In genomic region chr8:22059153-22059738, GRCm38 (mm10) we compare ENCODE assay signal across 8 mouse cellular contexts. TPM values are rescaled to one million over a fixed set of nuclear protein-coding genes. Genes with fewer than 3 reads are reported as not detected.
DNase-seq lines count a peak whose midpoint lies in the region; ATAC-seq lines count a peak whose summit lies in the region.

No protein-coding gene starts in this region.

- intact Hi-C loops in heart, postnatal 10 days (cut with DNase I): no loop called here

- peaks cover 16% of the 10 kb centered on the region for H3K27me3 ChIP-seq in heart, embryonic 12.5 days (replicated peaks)
- no peaks in the 10 kb centered on the region for H3K27me3 ChIP-seq in hindbrain, embryonic 11.5 days (ENCODE audit: control insufficient read depth, insufficient read depth, low read length)
- H3K27me3 ChIP-seq in midbrain, embryonic 12.5 days: peaks cover 14% of the 10 kb centered on the region

- ATAC-seq in heart, embryonic 12.5 days (ENCODE audit: insufficient number of reproducible peaks, low FRiP score): no peak
- no peak for ATAC-seq in hindbrain, embryonic 11.5 days (ENCODE audit: low FRiP score)
- ATAC-seq in midbrain, embryonic 12.5 days (ENCODE audit: low FRiP score, low read depth): no peak
- no peak for ATAC-seq in frontal cortex, adult (ENCODE audit: low TSS enrichment)

- peaks cover 15% of the 10 kb centered on the region for H3K36me3 ChIP-seq in heart, embryonic 12.5 days
- H3K36me3 ChIP-seq in hindbrain, embryonic 11.5 days (ENCODE audit: control insufficient read depth, insufficient read depth, low read length): no peaks in the 10 kb centered on the region
- H3K36me3 ChIP-seq in midbrain, embryonic 12.5 days: peaks cover 6% of the 10 kb centered on the region

- peak overlapping the region; percentile 84 for H3K4me2 ChIP-seq in heart, embryonic 12.5 days
- H3K4me2 ChIP-seq in hindbrain, embryonic 11.5 days (replicated peaks; ENCODE audit: low read depth, low read length): peak overlapping the region; percentile 81
- peak overlapping the region; percentile 89 for H3K4me2 ChIP-seq in midbrain, embryonic 12.5 days (replicated peaks)

- DNase-seq in heart, postnatal 10 days: no peak
- peak; percentile 34 for DNase-seq in MEL-GATA-1-ER (ENCODE audit: extremely low read depth, low read depth)
- no peak for DNase-seq in hindbrain, embryonic 11.5 days (ENCODE audit: low spot score)
- no peak for DNase-seq in adrenal gland, postnatal 14 days
- no peak for DNase-seq in right cerebral cortex, adult 18-20 months

- peaks cover 8% of the 10 kb centered on the region for H3K4me1 ChIP-seq in heart, embryonic 12.5 days (replicated peaks)
- no peaks in the 10 kb centered on the region for H3K4me1 ChIP-seq in hindbrain, embryonic 11.5 days (replicated peaks; ENCODE audit: control insufficient read depth, insufficient read depth, low read length)
- H3K4me1 ChIP-seq in midbrain, embryonic 12.5 days: peaks cover 5% of the 10 kb centered on the region

- H3K9me3 ChIP-seq in heart, embryonic 12.5 days (replicated peaks): no peaks in the 10 kb centered on the region
- no peaks in the 10 kb centered on the region for H3K9me3 ChIP-seq in hindbrain, embryonic 11.5 days (ENCODE audit: control insufficient read depth, low read length)
- H3K9me3 ChIP-seq in midbrain, embryonic 12.5 days: no peaks in the 10 kb centered on the region

- H3K4me3 ChIP-seq in heart, embryonic 12.5 days: peak overlapping the region; percentile 76
- H3K4me3 ChIP-seq in hindbrain, embryonic 11.5 days (ENCODE audit: low read depth, low read length): peak overlapping the region; percentile 69
- peak overlapping the region; percentile 70 for H3K4me3 ChIP-seq in midbrain, embryonic 12.5 days

- 47% methylated on average over 11 of the region's 11 CpGs for WGBS in heart, embryonic 12.5 days
- 38% methylated on average over 11 of the region's 11 CpGs for WGBS in hindbrain, embryonic 11.5 days
- WGBS in midbrain, embryonic 12.5 days: 36% methylated on average over 11 of the region's 11 CpGs

- peak overlapping the region; percentile 75 for H3K9ac ChIP-seq in heart, embryonic 12.5 days
- no peak overlapping the region for H3K9ac ChIP-seq in hindbrain, embryonic 11.5 days (ENCODE audit: low read depth, low read length)
- H3K9ac ChIP-seq in midbrain, embryonic 12.5 days (replicated peaks): peak overlapping the region; percentile 64

- H3K27ac ChIP-seq in heart, embryonic 12.5 days (ENCODE audit: poor library complexity, severe bottlenecking): no peak overlapping the region
- H3K27ac ChIP-seq in hindbrain, embryonic 11.5 days (ENCODE audit: low read depth, low read length): no peak overlapping the region
- no peak overlapping the region for H3K27ac ChIP-seq in midbrain, embryonic 12.5 days (replicated peaks)

RNA-seq across cellular contexts. Expression of gene Atp7b, which starts 0.9 kb away (rescaled TPM):
- 2.4 and 2.9 TPM in 2 replicates for polyA plus RNA-seq in heart, embryonic 12.5 days (2016; fragmentation: Nextera tagmentation; extraction: Ambion mirVana)
- total RNA-seq in heart, postnatal 10 days (2021): under 1 TPM; 0.15 to 0.31 TPM
- polyA plus RNA-seq in hindbrain, embryonic 11.5 days (2014; fragmentation: Nextera tagmentation; extraction: Ambion mirVana): 1.3 and 1.9 TPM in 2 replicates
- 1.9 and 2.6 TPM in 2 replicates for polyA plus RNA-seq in midbrain, embryonic 12.5 days (2016; fragmentation: Nextera tagmentation; extraction: Ambion mirVana)
- total RNA-seq in adrenal gland, postnatal 14 days (2021): 2.2 and 3.0 TPM in 2 replicates

RNA-seq across cellular contexts. Expression of gene Alg11, which starts 1.3 kb away (rescaled TPM):
- 27.9 and 29.1 TPM in 2 replicates for polyA plus RNA-seq in heart, embryonic 12.5 days (2016; fragmentation: Nextera tagmentation; extraction: Ambion mirVana)
- total RNA-seq in heart, postnatal 10 days (2021): 10 to 100 TPM; 11.0 to 14.1 TPM
- polyA plus RNA-seq in hindbrain, embryonic 11.5 days (2014; fragmentation: Nextera tagmentation; extraction: Ambion mirVana): 32.3 and 34.1 TPM in 2 replicates
- 31.7 and 37.9 TPM in 2 replicates for polyA plus RNA-seq in midbrain, embryonic 12.5 days (2016; fragmentation: Nextera tagmentation; extraction: Ambion mirVana)
- 34.3 and 34.6 TPM in 2 replicates for total RNA-seq in adrenal gland, postnatal 14 days (2021)
